Mouse (Mus musculus) left cerebral cortex, adult 6 months (tissue): ENCODE data around the gene Il11. TPM values are rescaled to one million over a fixed set of nuclear protein-coding genes. Genes with fewer than 3 reads are reported as not detected.

Experiments used
- long read RNA-seq, 2 experiments: library from polyadenylated mRNA; unstranded; transcript quantifications; one replicate each; pipeline ENCODE4 v2.0.0; 2019 to 2020
- polyA plus RNA-seq: library from polyadenylated mRNA; unstranded; fragments of <200 nt; fragmentation: Nextera tagmentation; gene quantifications from 2 replicates; pipeline ENCODE4 v1.2.3, GENCODE M21; 2021

Gene Il11
- 0.19 and 0.39 TPM in 2 replicates for polyA plus RNA-seq
- long read RNA-seq, experiment 1, partial matches to known transcripts: 0 of 2 reads
- long read RNA-seq, experiment 1, other reads (novel, unspliced or antisense): 2 of 2 reads
- long read RNA-seq, experiment 2: 0 reads

DNA sequence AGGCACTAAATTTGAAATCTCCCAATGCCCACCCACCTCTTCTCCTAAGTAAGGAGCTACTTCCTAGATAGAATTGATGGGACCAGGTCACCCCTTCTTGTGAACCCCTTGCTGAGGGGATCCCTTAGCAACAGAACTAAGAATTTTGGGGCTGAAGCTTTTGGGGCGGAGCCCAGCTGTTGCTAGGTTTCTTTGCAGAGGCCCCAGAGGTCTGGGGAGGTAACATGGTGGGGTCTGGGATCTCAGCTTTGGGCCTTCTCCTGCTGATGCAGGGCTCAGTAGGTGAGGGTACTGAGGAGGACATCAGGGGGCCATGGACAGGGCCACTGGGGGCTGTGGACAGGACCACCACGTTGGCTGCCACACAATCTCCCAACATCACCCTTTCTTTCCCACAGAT is at the start of gene Il11, which contains the start of gene Tmem190:
TSS of gene Il11 (minus strand) at position 101 of the 400 bp plus-strand sequence.
TSS of gene Tmem190 (plus strand) at position 179 of the 400 bp plus-strand sequence.

DNA sequence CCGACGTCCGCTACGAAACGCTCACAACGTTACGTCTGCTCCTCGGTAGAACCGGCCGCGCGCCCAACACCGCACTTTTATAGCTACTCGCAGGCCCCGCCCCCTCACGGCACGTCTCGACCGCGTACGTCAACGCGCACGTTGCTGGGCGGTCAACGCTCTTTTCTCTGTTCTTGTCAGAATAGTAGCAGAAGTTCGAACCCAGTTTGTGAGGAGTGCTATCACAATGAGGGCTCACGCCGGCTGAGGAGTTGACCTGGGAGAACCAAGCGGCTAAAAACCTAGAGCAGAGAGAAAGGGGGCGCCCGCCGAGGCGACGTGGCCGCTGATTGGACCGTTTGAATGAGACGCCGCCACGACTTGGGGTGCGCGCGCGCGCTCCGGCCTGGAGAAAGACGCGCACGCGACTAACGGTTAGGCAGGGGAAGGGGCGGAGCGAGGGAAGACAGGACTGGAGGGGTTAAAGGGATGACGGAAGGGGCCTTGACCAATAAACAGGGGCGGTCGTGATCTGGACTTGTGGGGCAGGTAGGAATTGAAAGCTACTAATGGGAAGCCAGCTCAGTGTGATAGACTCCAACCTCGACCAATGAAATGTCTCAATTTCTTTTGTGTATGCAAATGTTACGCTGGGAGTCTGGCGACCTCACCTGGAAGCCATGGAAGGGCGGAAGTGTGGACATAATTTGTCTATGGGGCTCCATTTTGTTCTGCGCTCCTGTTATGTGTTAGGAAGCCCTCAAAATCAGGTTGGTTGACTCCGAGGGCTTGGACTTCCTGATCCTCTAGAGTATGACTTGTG is 29.8 kb upstream of the Il11 start, which contains the start of gene Ube2s:
TSS of gene Ube2s (minus strand) at position 288 of the 802 bp plus-strand sequence.

DNA sequence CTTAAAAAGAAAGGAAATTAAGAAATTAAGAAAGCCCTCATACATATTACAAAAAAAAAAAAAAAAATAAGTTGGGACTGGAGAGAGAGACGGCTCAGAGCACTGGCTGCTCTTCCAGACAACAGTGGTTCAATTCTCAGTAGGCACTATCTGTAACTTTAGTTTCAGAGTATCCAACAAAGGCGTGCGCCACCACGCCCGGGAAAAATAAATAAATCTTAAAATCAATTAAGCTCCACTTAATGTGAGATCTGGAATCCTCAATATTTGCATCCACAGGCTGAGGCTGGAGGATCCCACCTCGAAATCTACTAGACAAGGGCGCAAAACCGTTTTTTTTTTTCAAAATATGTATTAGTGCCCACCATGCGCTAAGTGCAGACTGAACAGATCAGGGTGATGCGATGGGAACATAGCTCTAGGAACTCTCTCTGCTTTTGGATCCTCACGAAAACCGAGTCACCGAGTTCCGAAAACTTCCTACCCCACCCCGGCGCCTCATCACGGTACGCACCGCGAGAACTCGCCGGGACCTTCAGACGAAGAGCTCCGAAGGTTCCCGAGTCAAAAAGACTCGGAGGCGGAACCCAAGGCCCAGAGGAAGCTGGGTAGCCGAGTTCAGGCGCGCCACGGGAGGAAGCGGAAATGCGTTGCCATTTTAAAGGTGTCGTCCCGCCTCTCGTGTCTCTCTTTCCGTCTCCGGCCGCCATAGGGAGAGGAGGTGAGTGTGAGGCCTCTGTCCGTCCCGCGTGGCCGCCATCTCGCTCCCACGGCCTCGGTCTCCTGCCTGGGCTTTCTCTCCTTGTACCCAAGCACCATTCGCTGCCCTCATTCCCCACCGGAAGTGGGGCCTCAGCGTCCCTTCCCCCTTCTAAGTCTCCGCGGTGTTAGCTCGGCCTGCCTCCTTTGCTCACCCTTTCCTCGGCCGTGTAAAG is 9.9 kb upstream of the Il11 start, which contains the start of gene Rpl28:
TSS of gene Rpl28 (plus strand) at position 597 of the 935 bp plus-strand sequence.

DNA sequence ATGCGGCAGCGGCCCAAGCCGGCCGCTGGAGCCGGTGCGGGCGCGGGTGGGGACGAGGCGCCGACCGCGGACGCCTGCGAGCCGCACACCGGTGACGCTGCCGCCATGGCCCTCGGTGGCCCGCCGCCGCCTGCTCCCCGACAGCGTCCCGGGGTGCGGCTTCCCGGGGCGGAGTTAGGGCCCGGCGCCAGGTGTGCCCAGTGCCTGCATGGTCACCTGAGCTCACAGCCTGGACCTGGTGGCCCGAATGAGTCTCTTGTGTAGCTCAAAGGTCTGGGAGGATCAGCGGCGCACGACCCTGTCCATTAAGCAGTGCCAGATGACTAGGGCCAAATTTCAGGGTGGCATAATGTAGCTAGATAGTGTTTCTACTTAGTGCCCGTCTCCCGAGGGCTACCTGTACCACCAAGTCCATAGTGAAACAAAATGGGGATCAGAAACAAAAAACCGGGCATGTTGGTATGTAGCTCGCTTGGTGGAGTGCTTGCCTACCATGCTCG is 6.8 kb upstream of the Il11 start, which contains the start of gene Tmem238:
TSS of gene Tmem238 (minus strand) at position 221 of the 500 bp plus-strand sequence.

DNA sequence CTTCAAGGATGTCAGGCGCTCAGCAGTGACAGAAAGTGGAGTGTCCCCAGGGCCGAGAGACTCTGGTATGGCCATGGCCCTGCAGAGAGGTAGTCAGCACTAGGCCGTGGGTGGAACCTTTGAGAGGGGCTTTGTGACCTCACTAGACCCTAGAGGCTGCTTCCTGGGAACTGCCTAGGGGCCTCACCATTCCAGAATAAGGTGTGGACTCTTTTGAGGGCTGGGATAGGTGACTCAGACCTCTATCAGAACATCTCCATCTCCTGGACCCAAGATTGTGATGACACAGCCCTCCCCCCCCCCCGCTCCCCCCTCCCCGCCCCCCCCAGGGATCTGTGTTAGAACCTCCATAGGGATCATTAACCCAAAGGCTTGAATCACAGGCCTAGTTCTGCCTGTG is 11.5 kb downstream of the Il11 start, which contains the start of gene Fam71e2:
TSS of gene Fam71e2 (minus strand) at position 101 of the 400 bp plus-strand sequence.

DNA sequence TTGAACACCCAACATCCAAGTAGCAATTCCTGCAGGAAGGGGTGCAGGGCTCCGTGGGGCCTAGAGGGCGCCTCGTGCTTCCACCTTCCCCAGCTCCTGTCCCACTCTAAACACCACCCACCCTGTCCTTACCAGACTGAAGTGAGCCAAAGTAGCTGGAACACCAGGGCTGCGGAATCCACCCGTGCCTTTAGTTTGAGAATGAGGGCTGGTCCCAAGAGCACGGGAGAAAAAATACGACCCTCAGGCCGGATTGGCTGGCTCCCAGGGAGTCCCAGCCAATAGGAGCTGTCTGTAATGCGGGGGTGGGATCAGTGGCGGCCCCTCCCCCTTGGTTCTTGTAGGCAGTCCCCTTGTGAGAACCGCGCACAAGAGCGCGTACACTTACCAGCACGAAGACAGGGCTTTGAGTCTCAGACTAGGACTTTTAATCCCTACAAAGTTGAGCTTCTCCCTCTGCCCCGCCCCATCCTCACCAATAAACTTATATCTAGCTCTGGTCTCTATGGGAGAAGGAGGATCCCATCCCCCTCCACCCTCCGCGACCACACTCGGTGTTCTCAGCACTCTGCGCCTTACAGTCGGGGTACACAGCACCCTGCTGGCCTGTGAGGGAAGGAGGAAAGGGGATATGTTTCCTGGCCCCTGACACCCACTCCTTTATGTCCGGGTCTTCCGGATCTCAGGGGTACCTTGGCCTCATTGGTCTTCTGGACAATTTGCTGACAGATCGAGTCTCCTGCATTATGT is 29.7 kb downstream of the Il11 start, which contains the start of gene Cox6b2:
TSS of gene Cox6b2 (minus strand) at position 274 of the 750 bp plus-strand sequence.

DNA sequence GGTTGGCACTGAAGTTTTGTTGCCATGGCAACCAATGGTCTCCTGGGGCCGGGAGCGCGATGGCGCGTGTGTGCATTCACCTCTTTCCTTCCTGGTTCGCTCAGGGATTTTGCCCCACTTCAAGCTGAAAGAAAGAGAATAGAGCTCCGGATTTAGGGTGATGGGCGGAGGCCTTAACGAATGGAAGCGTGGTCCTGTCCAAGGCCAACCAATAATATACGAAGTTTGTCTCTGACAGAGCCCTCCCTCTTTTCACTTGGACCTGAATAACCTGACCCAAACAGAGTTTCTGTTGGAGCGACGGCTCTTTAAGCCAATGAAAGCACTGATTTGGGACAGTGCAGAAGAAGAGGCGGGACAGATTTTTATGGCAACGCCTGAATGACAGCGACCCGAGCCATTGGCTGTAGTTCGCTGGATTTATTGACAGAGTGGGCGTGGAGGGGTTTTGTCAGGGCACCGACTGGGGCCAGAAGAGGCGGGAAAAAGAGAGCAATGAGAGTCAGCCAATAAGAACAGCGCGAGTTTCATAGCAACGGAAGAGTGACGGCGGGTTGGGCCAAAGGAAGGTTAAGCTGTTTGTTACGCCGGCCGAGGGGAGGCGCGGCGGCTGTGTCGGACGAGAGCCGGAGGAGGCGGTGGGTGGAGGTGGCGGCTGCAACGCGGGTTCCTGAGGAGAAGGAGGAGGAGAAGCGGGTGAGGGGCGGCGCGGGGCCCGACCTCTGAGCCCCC is 42.9 kb downstream of the Il11 start, which contains the start of gene Kmt5c:
TSS of gene Kmt5c (plus strand) at position 572 of the 732 bp plus-strand sequence.

DNA sequence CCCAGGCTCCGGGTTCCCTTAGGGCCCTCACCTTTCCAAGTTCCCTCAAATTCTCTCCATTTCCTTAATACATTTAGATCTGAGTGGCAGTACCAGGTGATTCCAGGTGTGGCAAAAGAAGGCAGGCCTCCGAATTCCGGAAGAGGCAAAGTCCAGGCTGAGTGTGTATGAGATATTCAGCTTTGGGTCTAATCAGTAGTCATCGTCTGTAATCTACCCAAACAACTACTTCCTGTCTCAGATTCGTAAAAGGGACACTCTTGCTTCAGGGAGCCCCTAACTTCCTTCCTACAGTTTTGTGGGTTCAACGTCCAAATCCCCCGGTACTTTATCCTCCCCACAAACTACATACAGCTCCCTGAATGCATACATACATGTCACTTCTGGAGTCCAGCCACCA is 57.5 kb downstream of the Il11 start, which contains the start of gene Tmem150b:
TSS of gene Tmem150b (minus strand) at position 81 of the 400 bp plus-strand sequence.

Other genes with a start within 250 kb of the Il11 start
- gene Syt5, start 235.3 kb downstream of the Il11 start, polyA plus RNA-seq: 300 and 304 TPM in 2 replicates
- gene Ptprh, start 178.8 kb downstream of the Il11 start, polyA plus RNA-seq: 0.26 and 0.45 TPM in 2 replicates
- gene Tmem86b, start 151.4 kb downstream of the Il11 start, polyA plus RNA-seq: 0.40 TPM in 2 replicates
- 4.6 and 8.6 TPM in 2 replicates for gene Ppp6r1, start 123.8 kb downstream of the Il11 start, polyA plus RNA-seq
- 128 and 156 TPM in 2 replicates for gene Hspbp1, start 97.8 kb downstream of the Il11 start, polyA plus RNA-seq
- gene Brsk1, start 92.3 kb downstream of the Il11 start, polyA plus RNA-seq: 5.6 and 6.8 TPM in 2 replicates
- gene Tmem150b, start 57.6 kb downstream of the Il11 start, polyA plus RNA-seq: 0.25 TPM in 1 of 2 replicates, not detected in the other
- 4.4 and 5.7 TPM in 2 replicates for gene Kmt5c, start 42.7 kb downstream of the Il11 start, polyA plus RNA-seq
- 14.4 and 16.7 TPM in 2 replicates for gene Cox6b2, start 29.8 kb downstream of the Il11 start, polyA plus RNA-seq
- gene Fam71e2, start 11.6 kb downstream of the Il11 start, polyA plus RNA-seq: not detected in 2 replicates
- gene Tmem190, start 78 bp upstream of the Il11 start, polyA plus RNA-seq: not detected in 2 replicates
- 3.3 and 11.7 TPM in 2 replicates for gene Tmem238, start 6.8 kb upstream of the Il11 start, polyA plus RNA-seq
- gene Rpl28, start 10.0 kb upstream of the Il11 start, polyA plus RNA-seq: 1,133 and 1,160 TPM in 2 replicates
- 17.9 and 212 TPM in 2 replicates for gene Ube2s, start 29.7 kb upstream of the Il11 start, polyA plus RNA-seq
- 11.2 and 11.4 TPM in 2 replicates for gene Shisa7, start 61.8 kb upstream of the Il11 start, polyA plus RNA-seq
- 20.0 and 27.8 TPM in 2 replicates for gene Isoc2b, start 87.4 kb upstream of the Il11 start, polyA plus RNA-seq
- 0.45 and 1.3 TPM in 2 replicates for gene Isoc2a, start 94.3 kb upstream of the Il11 start, polyA plus RNA-seq
- 0.11 and 0.16 TPM in 2 replicates for gene Gm36210, start 123.7 kb upstream of the Il11 start, polyA plus RNA-seq
- gene Zfp628, start 132.4 kb upstream of the Il11 start, polyA plus RNA-seq: 0.69 and 2.7 TPM in 2 replicates
- 115 and 129 TPM in 2 replicates for gene Nat14, start 139.2 kb upstream of the Il11 start, polyA plus RNA-seq
- gene Ssc5d, start 142.9 kb upstream of the Il11 start, polyA plus RNA-seq: 0.10 and 0.19 TPM in 2 replicates
- gene Sbk2, start 181.5 kb upstream of the Il11 start, polyA plus RNA-seq: 0.28 and 0.50 TPM in 2 replicates
- gene Sbk3, start 188.3 kb upstream of the Il11 start, polyA plus RNA-seq: 0.23 TPM in 2 replicates
- 5.1 and 11.4 TPM in 2 replicates for gene Zfp579, start 213.3 kb upstream of the Il11 start, polyA plus RNA-seq
- gene Zfp524, start 231.6 kb upstream of the Il11 start, polyA plus RNA-seq: 10.9 and 14.7 TPM in 2 replicates
- gene Fiz1, start 231.8 kb upstream of the Il11 start, polyA plus RNA-seq: 12.1 and 13.9 TPM in 2 replicates
- not detected in 2 replicates for gene Gm44973, start 232.6 kb upstream of the Il11 start, polyA plus RNA-seq
- 1.1 and 4.4 TPM in 2 replicates for gene Zfp865, start 237.5 kb upstream of the Il11 start, polyA plus RNA-seq
- 55.0 and 60.1 TPM in 2 replicates for gene Ccdc106, start 237.7 kb upstream of the Il11 start, polyA plus RNA-seq